Mouse (Mus musculus) spleen, adult 2 months (tissue): Measurements from ENCODE around the gene Dnajb12. TPM values are rescaled to one million over a fixed set of nuclear protein-coding genes. Genes with fewer than 3 reads are reported as not detected.
A peak's percentile ranks its signal among the peaks of the same experiment; 100 is the strongest.

Source experiments
- DNase-seq, 2 experiments: peaks; one replicate each; pipeline versions ENCODE4 v3.0.0 to v3.0.0-alpha.2; 2012 to 2021; ENCODE audit warnings: low spot score in 2 of 2, low read depth in 1 of 2
- H3K27ac ChIP-seq: fragments of 200-500 bp; 2 replicates; pipeline ENCODE4 v1.5.1; 2012; ENCODE audit warnings: low read length, inconsistent platforms; ENCODE audit not compliant: insufficient read depth
- H3K27me3 ChIP-seq: fragments of 200-500 bp; 2 replicates; pipeline ENCODE4 v1.6.1; 2012; ENCODE audit warnings: mild to moderate bottlenecking, moderate library complexity, low read length, inconsistent platforms; ENCODE audit not compliant: control insufficient read depth, insufficient read depth
- H3K36me3 ChIP-seq: fragments of 200-500 bp; 2 replicates; pipeline ENCODE4 v1.6.1; 2012; ENCODE audit warnings: mild to moderate bottlenecking, low read length, inconsistent platforms; ENCODE audit not compliant: control insufficient read depth, insufficient read depth
- H3K4me1 ChIP-seq: fragments of 200-500 bp; 2 replicates; pipeline ENCODE4 v1.6.1; 2011; ENCODE audit warnings: inconsistent platforms; ENCODE audit not compliant: control insufficient read depth, insufficient read depth, insufficient read length
- H3K4me3 ChIP-seq: fragments of 200-500 bp; 2 replicates; pipeline ENCODE4 v1.5.1; 2011; ENCODE audit warnings: mild to moderate bottlenecking, inconsistent platforms; ENCODE audit not compliant: insufficient read depth, insufficient read length; ENCODE audit errors: extremely low read depth
- CTCF ChIP-seq: fragments of 200-500 bp; IDR thresholded peaks from 2 replicates; pipeline ENCODE4 v1.5.1; 2011; ENCODE audit warnings: mild to moderate bottlenecking, inconsistent platforms; ENCODE audit not compliant: insufficient read depth, insufficient read length, insufficient replicate concordance; ENCODE audit errors: extremely low read depth
- POLR2A ChIP-seq: fragments of 200-500 bp; IDR thresholded peaks from 2 replicates; pipeline ENCODE4 v1.6.1; 2011; ENCODE audit warnings: low read depth, low read length, inconsistent platforms
- WGBS: fragments of 180-500 bp; shearing (Covaris S2); methylation state at CpG from one replicate; pipeline ENCODE4 v1.1.7; 2018; 5-methylcytosine and 5-hydroxymethylcytosine counted together
- polyA plus RNA-seq: library from polyadenylated mRNA; depleted of rRNA; stranded (reverse); fragments of >200 nt; gene quantifications from 2 replicates; pipeline ENCODE4 v1.2.3, GENCODE M21; 2012

Gene Dnajb12
- polyA plus RNA-seq, 1 experiment = 29.9 TPM

DNA sequence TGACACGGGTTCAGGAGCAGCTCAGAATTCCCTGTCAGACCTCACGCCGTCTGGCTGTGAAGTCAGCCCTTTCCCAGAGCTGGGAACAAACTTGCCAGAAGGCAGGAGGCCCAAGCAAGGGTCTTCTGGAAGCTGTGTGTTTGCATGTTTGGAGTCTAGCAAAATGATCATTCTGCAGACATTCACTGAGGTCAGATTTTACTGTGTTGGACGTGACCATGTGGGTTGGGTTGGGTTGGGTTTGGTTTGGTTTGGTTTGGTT is 20.7 kb downstream of the Dnajb12 start:
- WGBS = 14% methylated on average over 4 of the region's 4 CpGs
- Histone ChIP-seq H3K4me1 (peaks cover 65% of the 10 kb centered on the region), H3K27ac (peak overlapping the region; percentile 99), H3K36me3 (peaks cover 3% of the 10 kb centered on the region; the same call in 1 of the 2 replicates), H3K4me3 (peak overlapping the region; percentile 48; the same call in 1 of the 2 replicates), H3K27me3 (no peaks in the 10 kb centered on the region)
- no peak for DNase-seq
- TF ChIP-seq CTCF (no peak), POLR2A (no peak)

DNA sequence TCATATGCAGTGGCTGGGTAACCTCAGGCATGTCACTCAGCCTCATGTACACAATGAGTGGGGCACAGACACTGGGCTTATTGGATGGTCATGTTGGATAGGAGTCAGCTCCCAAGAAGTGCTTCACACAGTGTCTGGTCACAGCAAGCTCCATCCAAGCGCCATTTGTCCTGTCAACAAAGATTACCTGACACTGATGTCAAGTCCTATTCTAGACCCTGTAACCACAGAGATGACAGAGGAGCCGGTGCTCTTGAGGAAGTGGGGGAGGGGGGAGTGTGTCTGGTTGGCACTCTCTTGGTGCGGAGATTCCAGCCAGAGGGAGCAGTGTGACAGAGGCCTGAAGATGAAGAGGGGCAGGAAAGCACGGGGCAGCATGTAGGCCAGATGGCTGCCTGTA is 21.6 kb downstream of the Dnajb12 start:
- H3K27me3 ChIP-seq = no peaks in the 10 kb centered on the region
- TF ChIP-seq POLR2A = no peak
- TF ChIP-seq CTCF = no peak
- no peak overlapping the region for H3K4me3 ChIP-seq
- 27% methylated on average over 4 of the region's 4 CpGs for WGBS
- H3K27ac ChIP-seq = peak overlapping the region; percentile 99
- H3K36me3 ChIP-seq = 0 out of 2 replicates have a peak, but pooled peaks cover 1% of the 10 kb centered on the region
- no peak for DNase-seq
- H3K4me1 ChIP-seq = peaks cover 56% of the 10 kb centered on the region

DNA sequence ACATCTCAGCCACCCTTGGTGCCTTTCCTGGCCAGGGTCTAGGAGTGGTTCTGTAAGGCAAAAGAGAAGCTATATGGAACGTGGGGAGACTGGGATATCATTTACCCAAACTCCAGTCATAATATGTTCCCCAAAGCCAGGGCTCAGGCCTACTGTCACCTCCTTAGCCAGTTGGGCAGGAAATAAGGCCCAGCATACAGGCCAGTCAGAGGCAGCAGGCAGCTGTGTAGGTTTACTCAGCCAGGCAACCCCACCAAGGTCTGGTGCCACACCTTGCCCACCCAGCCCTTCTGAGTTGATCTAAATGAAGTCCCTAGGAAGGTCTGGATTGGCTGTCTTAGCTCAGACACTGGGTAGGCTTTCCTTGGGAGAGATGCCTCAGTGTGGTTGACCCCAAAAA is 22.1 kb downstream of the Dnajb12 start:
- TF ChIP-seq CTCF = no peak
- TF ChIP-seq POLR2A = no peak
- no peak for DNase-seq
- peaks cover 51% of the 10 kb centered on the region for H3K4me1 ChIP-seq
- no peaks in the 10 kb centered on the region for H3K27me3 ChIP-seq
- peak overlapping the region; percentile 99 for H3K27ac ChIP-seq
- 94% methylated on average over 1 of the region's 1 CpGs for WGBS
- H3K4me3 ChIP-seq = no peak overlapping the region
- 0 out of 2 replicates have a peak, but pooled peaks cover 1% of the 10 kb centered on the region for H3K36me3 ChIP-seq

DNA sequence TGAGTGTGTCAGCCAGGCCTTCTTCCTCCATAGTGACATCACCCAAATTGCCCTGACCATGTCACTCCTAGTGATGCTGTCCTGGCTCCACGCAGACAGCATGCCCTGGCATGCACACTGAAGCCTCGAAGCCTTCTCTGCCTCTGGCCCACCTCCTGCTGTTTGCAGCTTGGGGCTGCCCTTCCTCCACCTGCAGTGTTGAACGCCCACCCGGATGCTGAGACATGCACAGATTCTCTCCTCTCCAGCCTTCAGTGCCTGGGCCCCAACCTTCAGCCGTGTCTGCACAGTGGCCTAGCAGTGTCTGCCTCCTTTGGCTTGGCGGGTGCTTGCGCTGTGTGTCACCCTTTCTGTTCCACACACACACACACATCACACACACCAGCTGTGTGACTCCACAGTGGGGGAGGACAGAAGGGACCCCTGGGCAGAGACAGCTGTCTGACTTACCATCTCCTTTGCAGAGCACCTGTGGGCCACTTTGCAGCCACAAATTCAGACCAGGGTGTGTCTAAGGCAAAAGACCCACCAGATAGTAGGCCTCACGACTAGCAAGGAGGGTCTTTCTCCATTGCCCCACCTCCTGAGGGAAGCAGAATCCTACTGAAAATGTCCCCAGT is 22.7 kb downstream of the Dnajb12 start:
- Histone ChIP-seq H3K27ac (peak overlapping the region; percentile 99), H3K36me3 (0 out of 2 replicates have a peak, but pooled peaks cover 1% of the 10 kb centered on the region), H3K27me3 (no peaks in the 10 kb centered on the region), H3K4me3 (no peak overlapping the region), H3K4me1 (peaks cover 52% of the 10 kb centered on the region)
- TF ChIP-seq POLR2A = no peak
- no peak for TF ChIP-seq CTCF
- WGBS = 58% methylated on average over 8 of the region's 8 CpGs
- DNase-seq = peak in 1 of 2 experiments; percentile 65

DNA sequence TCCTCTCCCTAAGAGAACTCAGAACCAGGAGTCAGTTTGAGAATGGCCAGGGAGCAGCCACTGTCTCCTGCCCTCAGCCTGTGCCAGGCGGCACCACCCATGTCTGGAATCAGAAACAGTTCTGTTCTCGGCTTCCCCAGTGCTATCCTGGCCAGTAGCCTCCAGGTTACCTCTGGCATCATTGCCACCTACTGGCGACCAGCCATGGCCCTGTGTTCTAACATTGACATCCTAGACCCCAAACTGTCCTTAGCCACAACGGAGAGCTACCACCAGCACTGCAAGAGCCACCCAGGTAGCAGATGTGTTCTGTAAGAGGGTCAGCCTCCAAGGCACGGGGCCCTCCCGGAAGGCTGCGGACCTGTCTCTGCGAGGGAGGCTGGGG is 23.2 kb downstream of the Dnajb12 start:
- H3K4me1 ChIP-seq = peaks cover 52% of the 10 kb centered on the region
- peak overlapping the region; percentile 99; the same call in 1 of the 2 replicates for H3K27ac ChIP-seq
- no peaks in the 10 kb centered on the region for H3K27me3 ChIP-seq

DNA sequence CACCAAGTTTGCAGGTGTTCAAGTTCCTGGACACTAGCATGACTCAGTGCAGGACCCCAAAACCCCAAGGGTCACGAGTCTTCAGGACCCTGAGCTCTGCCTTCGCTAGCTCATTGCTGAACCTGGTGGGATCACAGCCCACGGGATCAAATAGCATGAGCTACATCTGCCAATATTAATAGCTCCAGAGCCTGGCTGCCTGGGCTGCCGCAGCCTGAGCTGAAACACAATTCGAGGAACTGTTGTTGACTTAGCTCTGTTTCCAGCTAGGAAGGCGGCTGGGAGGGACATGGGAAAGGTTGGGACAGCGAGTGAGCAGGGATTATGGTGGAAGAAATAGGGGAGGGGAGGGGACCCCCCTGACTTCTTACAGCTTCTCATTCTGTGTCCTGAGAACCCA is 23.8 kb downstream of the Dnajb12 start:
- H3K27me3 ChIP-seq = no peaks in the 10 kb centered on the region
- no peak for DNase-seq
- no peak for TF ChIP-seq CTCF
- no peak for TF ChIP-seq POLR2A
- 77% methylated on average over 7 of the region's 7 CpGs for WGBS
- 0 out of 2 replicates have a peak, but pooled peaks cover 1% of the 10 kb centered on the region for H3K36me3 ChIP-seq
- peaks cover 52% of the 10 kb centered on the region for H3K4me1 ChIP-seq
- 0 out of 2 replicates have a peak overlapping the region, but pooled peaks have one; percentile 14 for H3K27ac ChIP-seq
- no peak overlapping the region for H3K4me3 ChIP-seq

More for the DNA sequence above, 23.2 kb downstream of the Dnajb12 start:
- Histone ChIP-seq H3K36me3 (0 out of 2 replicates have a peak, but pooled peaks cover 1% of the 10 kb centered on the region), H3K4me3 (no peak overlapping the region)
- TF ChIP-seq POLR2A (no peak), CTCF (no peak)
- 82% methylated on average over 8 of the region's 8 CpGs for WGBS
- DNase-seq = no peak

DNA sequence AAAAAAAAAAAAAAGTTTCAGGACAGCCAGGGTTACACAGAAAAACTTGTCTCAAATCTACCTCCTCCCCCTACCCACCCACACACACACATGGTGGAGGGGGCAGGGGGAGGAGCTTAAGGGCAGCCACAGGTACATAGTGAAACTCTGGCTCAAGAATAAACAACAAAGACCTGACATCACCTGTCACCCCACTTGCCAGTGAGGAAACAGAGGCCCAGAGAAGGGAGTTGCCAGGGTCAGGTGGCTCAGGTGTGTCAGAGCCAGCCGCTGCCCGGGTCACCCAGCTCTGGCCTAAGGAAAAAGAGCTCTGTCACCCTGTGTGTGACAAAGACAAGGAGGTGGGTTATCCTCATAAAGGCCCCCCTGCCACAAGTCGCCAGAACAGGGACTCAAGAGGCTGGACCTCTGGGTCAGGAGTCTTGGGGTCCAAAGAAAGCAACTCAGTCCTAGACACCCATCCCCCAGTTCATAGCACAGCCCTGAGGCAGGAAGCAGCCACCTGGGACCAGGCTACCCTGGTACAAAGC is 27.8 kb downstream of the Dnajb12 start:
- peak overlapping the region; percentile 92 for H3K27ac ChIP-seq
- no peaks in the 10 kb centered on the region for H3K27me3 ChIP-seq
- 43% methylated on average over 3 of the region's 3 CpGs for WGBS
- no peak for DNase-seq
- H3K36me3 ChIP-seq = no peaks in the 10 kb centered on the region
- peaks cover 55% of the 10 kb centered on the region for H3K4me1 ChIP-seq
- H3K4me3 ChIP-seq = no peak overlapping the region
- TF ChIP-seq POLR2A (no peak), CTCF (no peak)
